Mouse (Mus musculus) heart, embryonic 13.5 days (tissue): ENCODE measurements at regions not wholly inside any gene's neighbourhood (a gene's known extent, or its start where the extent isn't known, plus 50 kb on each side); places are given as distances from the start of the nearest gene placed in this dataset.
A peak's percentile ranks its signal among the peaks of the same experiment; 100 is the strongest.

Experiments
- ATAC-seq: fragments of 200-750 bp; cut with Nextera tagmentation; 2 replicates; pipeline ENCODE4 v1.8.0; 2017; ENCODE audit warnings: moderate TSS enrichment; ENCODE audit not compliant: insufficient number of reproducible peaks, low FRiP score, low TSS enrichment; ENCODE audit errors: extremely low read depth
- H3K27ac ChIP-seq: fragments of 300-500 bp; sonication (generic); replicated peaks from 2 replicates; pipeline ENCODE4 v1.5.1; 2015; ENCODE audit warnings: moderate library complexity, mild to moderate bottlenecking, inconsistent platforms
- H3K27me3 ChIP-seq: fragments of 300-500 bp; sonication (generic); replicated peaks from 2 replicates; pipeline ENCODE4 v1.6.1; 2015; ENCODE audit warnings: mild to moderate bottlenecking, inconsistent platforms
- H3K36me3 ChIP-seq: fragments of 300-500 bp; sonication (generic); 2 replicates; pipeline ENCODE4 v1.6.1; 2015; ENCODE audit warnings: mild to moderate bottlenecking, inconsistent platforms
- H3K4me1 ChIP-seq: fragments of 300-500 bp; sonication (generic); 2 replicates; pipeline ENCODE4 v1.6.1; 2015; ENCODE audit warnings: inconsistent platforms
- H3K4me2 ChIP-seq: fragments of 300-500 bp; sonication (generic); 2 replicates; pipeline ENCODE4 v1.6.1; 2015; ENCODE audit warnings: inconsistent platforms, mild to moderate bottlenecking, moderate library complexity
- H3K4me3 ChIP-seq: fragments of 300-500 bp; sonication (generic); 2 replicates; pipeline ENCODE4 v1.5.1; 2015; ENCODE audit warnings: moderate library complexity, mild to moderate bottlenecking, inconsistent platforms
- H3K9ac ChIP-seq: fragments of 300-500 bp; sonication (generic); 2 replicates; pipeline ENCODE4 v1.6.1; 2015; ENCODE audit warnings: inconsistent platforms, mild to moderate bottlenecking, moderate library complexity
- H3K9me3 ChIP-seq: fragments of 300-500 bp; sonication (generic); 2 replicates; pipeline ENCODE4 v1.6.1; 2016; ENCODE audit warnings: inconsistent platforms
- WGBS: fragments of 180-500 bp; shearing (Covaris S2); methylation state at CpG from one replicate; pipeline ENCODE4 v1.1.7; 2015; ENCODE audit warnings: mixed read lengths; 5-methylcytosine and 5-hydroxymethylcytosine counted together

DNA sequence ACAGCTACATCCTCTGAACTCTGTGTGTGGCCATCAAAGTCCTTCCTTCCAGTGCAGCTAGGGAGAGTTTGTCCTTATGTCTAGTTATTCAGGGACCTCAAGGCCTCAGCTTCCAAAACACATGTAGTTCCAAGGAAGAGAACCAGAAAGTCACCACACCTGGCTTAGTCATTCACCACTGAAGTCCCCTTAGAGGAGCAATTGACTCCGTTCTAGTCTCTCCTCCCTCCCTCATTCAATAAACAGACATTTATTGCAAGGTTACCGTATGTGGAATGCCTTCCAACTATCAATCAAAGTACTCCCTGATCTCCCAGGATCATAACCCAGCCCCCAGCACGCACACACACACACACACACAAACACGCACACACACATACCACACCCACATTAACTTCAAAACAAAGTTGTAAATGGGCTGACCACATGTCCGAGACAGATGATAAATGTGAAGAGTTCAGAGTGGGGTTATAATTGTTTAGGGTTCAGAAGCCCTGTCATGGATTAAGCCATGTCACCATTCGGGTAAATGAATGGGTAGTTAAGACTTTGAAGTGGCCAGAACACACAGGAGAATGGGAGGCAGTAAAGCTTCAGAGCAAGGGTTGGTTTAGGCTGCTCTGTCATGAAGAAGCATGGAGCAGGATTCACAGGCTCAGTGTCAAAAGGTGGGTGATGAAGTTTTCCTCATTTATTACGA lies 141.4 kb downstream of the Irs2 start:
- no peak overlapping the region for H3K4me3 ChIP-seq
- H3K9me3 ChIP-seq, result no peaks in the 10 kb centered on the region
- H3K27ac ChIP-seq, result no peak overlapping the region
- no peak overlapping the region for H3K4me2 ChIP-seq
- H3K27me3 ChIP-seq, result peaks cover 15% of the 10 kb centered on the region
- no peak overlapping the region for H3K9ac ChIP-seq
- WGBS, result 74% methylated on average over 7 of the region's 7 CpGs
- ATAC-seq, result no peak
- no peaks in the 10 kb centered on the region for H3K36me3 ChIP-seq
- H3K4me1 ChIP-seq, result peaks cover 11% of the 10 kb centered on the region

- no peak overlapping the region for H3K4me2 ChIP-seq
- 0 out of 2 replicates have a peak overlapping the region, but pooled peaks have one; percentile 5 for H3K27ac ChIP-seq
Measured at GRCm38 (mm10) chr8:10865941-10866513, 142.2 kb downstream of the Irs2 start.

DNA sequence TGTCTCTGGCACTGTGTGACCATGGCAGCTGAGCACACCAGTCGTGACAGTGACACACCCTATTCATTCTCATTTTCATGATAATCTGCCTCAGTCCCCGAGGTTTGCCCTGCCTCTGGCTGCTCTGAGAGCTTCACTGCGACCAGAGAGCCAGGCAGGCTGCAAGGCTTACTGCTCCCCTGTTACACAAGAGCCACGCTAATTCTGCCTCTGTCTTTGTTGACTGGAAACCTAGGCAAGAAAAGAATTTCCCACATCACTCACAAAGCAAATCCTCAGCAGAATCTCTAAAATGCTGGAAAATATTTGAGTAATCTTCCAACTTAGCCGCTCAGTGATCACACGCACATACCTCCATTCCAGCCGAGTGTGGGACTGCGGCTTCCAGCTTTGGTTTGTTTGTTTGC lies 142.8 kb downstream of the Irs2 start:
- peak overlapping the region; percentile 5; the same call in 1 of the 2 replicates for H3K27ac ChIP-seq
- H3K27me3 ChIP-seq, result peaks cover 19% of the 10 kb centered on the region
- no peak overlapping the region for H3K4me2 ChIP-seq
- no peak overlapping the region for H3K9ac ChIP-seq
- ATAC-seq, result no peak
- H3K36me3 ChIP-seq, result no peaks in the 10 kb centered on the region
- 26% methylated on average over 8 of the region's 8 CpGs for WGBS
- H3K4me1 ChIP-seq, result peaks cover 11% of the 10 kb centered on the region
- no peaks in the 10 kb centered on the region for H3K9me3 ChIP-seq
- H3K4me3 ChIP-seq, result no peak overlapping the region

More at GRCm38 (mm10) chr8:10865941-10866513, 142.2 kb downstream of the Irs2 start:
- WGBS, result 61% methylated on average over 11 of the region's 11 CpGs
- ATAC-seq, result no peak
- H3K9ac ChIP-seq, result no peak overlapping the region
- H3K4me1 ChIP-seq, result peaks cover 11% of the 10 kb centered on the region
- no peak overlapping the region for H3K4me3 ChIP-seq
- no peaks in the 10 kb centered on the region for H3K9me3 ChIP-seq
- H3K36me3 ChIP-seq, result no peaks in the 10 kb centered on the region
- H3K27me3 ChIP-seq, result peaks cover 16% of the 10 kb centered on the region

GRCm38 (mm10) chr8:10862442-10862841 lies 145.8 kb downstream of the Irs2 start:
- ATAC-seq, result no peak
- peaks cover 16% of the 10 kb centered on the region for H3K27me3 ChIP-seq
- peaks cover 12% of the 10 kb centered on the region for H3K4me1 ChIP-seq
- H3K36me3 ChIP-seq, result no peaks in the 10 kb centered on the region
- H3K27ac ChIP-seq, result no peak overlapping the region
- H3K4me3 ChIP-seq, result no peak overlapping the region
- no peak overlapping the region for H3K4me2 ChIP-seq
- H3K9ac ChIP-seq, result no peak overlapping the region
- H3K9me3 ChIP-seq, result no peaks in the 10 kb centered on the region
- WGBS, result 70% methylated on average over 13 of the region's 13 CpGs

DNA sequence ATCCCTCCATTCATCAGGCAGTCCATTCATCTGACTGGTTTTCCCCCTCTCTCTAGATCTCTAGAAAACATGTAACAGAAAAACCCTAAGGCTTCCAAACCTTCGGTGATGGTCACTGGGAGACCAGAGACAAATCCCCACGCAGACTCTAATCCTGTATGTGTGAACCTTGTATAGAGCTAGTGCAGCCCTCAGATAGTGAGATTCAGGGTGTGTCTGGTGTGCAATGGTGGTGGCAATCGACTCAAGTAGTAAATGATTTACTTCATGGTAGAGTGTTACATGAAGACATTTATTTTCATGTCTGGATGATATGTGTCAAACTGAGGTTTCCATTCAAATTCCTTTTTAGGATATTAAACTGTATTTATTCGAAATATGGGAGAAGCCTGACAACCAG lies 147.4 kb downstream of the Irs2 start:
- H3K27ac ChIP-seq, result no peak overlapping the region
- no peak overlapping the region for H3K4me2 ChIP-seq
- no peak for ATAC-seq
- peaks cover 15% of the 10 kb centered on the region for H3K4me1 ChIP-seq
- no peak overlapping the region for H3K9ac ChIP-seq
- no peaks in the 10 kb centered on the region for H3K36me3 ChIP-seq
- H3K4me3 ChIP-seq, result no peak overlapping the region
- H3K9me3 ChIP-seq, result no peaks in the 10 kb centered on the region
- H3K27me3 ChIP-seq, result peaks cover 11% of the 10 kb centered on the region
- WGBS, result 81% methylated on average over 4 of the region's 4 CpGs

GRCm38 (mm10) chr8:10857874-10858273 lies 150.4 kb downstream of the Irs2 start:
- WGBS, result 86% methylated on average over 3 of the region's 3 CpGs
- H3K4me3 ChIP-seq, result no peak overlapping the region
- no peaks in the 10 kb centered on the region for H3K36me3 ChIP-seq
- ATAC-seq, result no peak
- H3K9me3 ChIP-seq, result no peaks in the 10 kb centered on the region
- no peak overlapping the region for H3K27ac ChIP-seq
- H3K27me3 ChIP-seq, result peaks cover 11% of the 10 kb centered on the region
- no peak overlapping the region for H3K4me2 ChIP-seq
- no peak overlapping the region for H3K9ac ChIP-seq
- peaks cover 20% of the 10 kb centered on the region for H3K4me1 ChIP-seq

- no peak for ATAC-seq
- Histone ChIP-seq H3K27ac (no peak overlapping the region), H3K9me3 (no peaks in the 10 kb centered on the region), H3K27me3 (peaks cover 7% of the 10 kb centered on the region), H3K4me3 (no peak overlapping the region), H3K9ac (no peak overlapping the region), H3K4me1 (peaks cover 20% of the 10 kb centered on the region), H3K36me3 (no peaks in the 10 kb centered on the region), H3K4me2 (no peak overlapping the region)
- 45% methylated on average over 15 of the region's 15 CpGs for WGBS
Measured at GRCm38 (mm10) chr8:10856996-10857720, 151.1 kb downstream of the Irs2 start.

- no peak overlapping the region for H3K9ac ChIP-seq
- ATAC-seq, result no peak
- WGBS, result 66% methylated on average over 3 of the region's 3 CpGs
- no peak overlapping the region for H3K27ac ChIP-seq
- peaks cover 1% of the 10 kb centered on the region; the same call in 1 of the 2 replicates for H3K27me3 ChIP-seq
- H3K9me3 ChIP-seq, result no peaks in the 10 kb centered on the region
- peaks cover 20% of the 10 kb centered on the region for H3K4me1 ChIP-seq
- no peak overlapping the region for H3K4me3 ChIP-seq
- H3K36me3 ChIP-seq, result no peaks in the 10 kb centered on the region
- H3K4me2 ChIP-seq, result no peak overlapping the region
Measured at GRCm38 (mm10) chr8:10855696-10856095, 152.6 kb downstream of the Irs2 start.

DNA sequence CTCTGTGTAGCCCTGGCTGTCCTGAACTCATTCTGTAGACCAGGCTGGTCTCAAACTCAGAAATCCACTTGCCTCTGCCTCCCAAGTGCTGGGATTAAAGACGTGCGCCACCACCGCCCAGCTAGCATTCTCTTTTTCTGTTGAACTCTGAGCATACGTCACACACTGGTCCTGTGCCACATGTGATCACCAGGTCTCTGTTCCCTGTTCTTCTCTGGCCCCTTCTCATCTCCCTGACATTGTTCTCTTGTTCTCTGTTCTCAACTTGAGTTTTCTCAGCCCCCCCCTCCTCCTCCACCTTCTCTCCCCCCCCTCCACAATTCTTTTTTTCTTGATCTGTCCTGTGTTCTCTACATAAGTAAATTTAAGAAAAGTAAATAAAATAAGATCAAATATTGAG lies 153.1 kb downstream of the Irs2 start:
- no peaks in the 10 kb centered on the region for H3K9me3 ChIP-seq
- 88% methylated on average over 4 of the region's 4 CpGs for whole genome bisulfite sequencing
- no peak for ATAC-seq
- H3K36me3 ChIP-seq, result no peaks in the 10 kb centered on the region
- no peak overlapping the region for H3K4me2 ChIP-seq
- no peak overlapping the region for H3K27ac ChIP-seq
- no peak overlapping the region for H3K9ac ChIP-seq
- H3K27me3 ChIP-seq, result no peaks in the 10 kb centered on the region; the same call in 1 of the 2 replicates
- H3K4me3 ChIP-seq, result no peak overlapping the region
- H3K4me1 ChIP-seq, result peaks cover 20% of the 10 kb centered on the region

DNA sequence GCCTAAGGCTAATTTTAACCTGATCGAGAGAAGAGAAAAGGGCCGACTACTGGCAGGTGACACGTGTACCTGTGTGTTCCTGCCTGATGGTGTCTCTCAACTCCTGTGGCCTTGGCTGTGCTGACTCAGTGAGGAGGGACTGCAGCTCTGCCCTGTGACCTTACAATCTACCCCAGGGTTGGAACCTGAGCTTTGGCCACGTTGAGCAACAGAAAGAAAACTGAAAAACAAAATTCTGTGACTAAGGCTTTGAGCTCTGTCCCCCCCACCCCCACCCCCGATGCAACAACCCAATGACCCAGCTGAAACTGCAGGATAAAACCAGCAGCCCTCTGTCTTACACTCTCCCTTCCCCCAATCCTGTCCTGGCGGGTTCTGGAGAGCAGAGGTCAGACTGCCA lies 153.7 kb downstream of the Irs2 start:
- Histone ChIP-seq H3K9ac (no peak overlapping the region; the same call in 1 of the 2 replicates), H3K9me3 (no peaks in the 10 kb centered on the region), H3K36me3 (no peaks in the 10 kb centered on the region), H3K27ac (no peak overlapping the region), H3K27me3 (no peaks in the 10 kb centered on the region; the same call in 1 of the 2 replicates), H3K4me1 (peaks cover 23% of the 10 kb centered on the region), H3K4me2 (no peak overlapping the region), H3K4me3 (no peak overlapping the region)
- WGBS, result 44% methylated on average over 6 of the region's 6 CpGs
- no peak for ATAC-seq

DNA sequence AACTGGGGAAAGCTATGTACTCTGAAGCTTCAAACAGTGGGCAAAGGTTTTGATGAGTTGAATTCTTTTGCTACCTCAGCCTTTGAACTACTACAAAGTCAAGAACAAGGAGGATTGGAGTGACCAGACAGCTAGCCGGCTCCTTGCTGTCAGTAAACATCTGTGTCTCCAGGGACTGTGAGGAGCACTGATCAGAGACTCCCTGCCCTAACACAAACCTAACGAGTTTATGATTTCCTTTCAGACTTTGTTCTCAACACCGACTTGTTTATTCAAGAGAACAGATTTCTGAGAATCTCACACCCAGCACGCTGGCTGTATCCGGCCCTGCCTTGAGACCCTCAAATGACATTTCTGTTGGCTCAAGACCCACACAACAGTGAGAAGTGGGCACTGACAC lies 154.4 kb downstream of the Irs2 start:
- no peak overlapping the region for H3K9ac ChIP-seq
- no peak for ATAC-seq
- H3K27me3 ChIP-seq, result peaks cover under 1% of the 10 kb centered on the region; the same call in 1 of the 2 replicates
- H3K4me3 ChIP-seq, result no peak overlapping the region
- no peak overlapping the region for H3K27ac ChIP-seq
- H3K9me3 ChIP-seq, result no peaks in the 10 kb centered on the region
- no peaks in the 10 kb centered on the region for H3K36me3 ChIP-seq
- H3K4me2 ChIP-seq, result no peak overlapping the region
- peaks cover 24% of the 10 kb centered on the region for H3K4me1 ChIP-seq
- WGBS, result 65% methylated on average over 5 of the region's 5 CpGs
